Mouse (Mus musculus) lung, postnatal 0 days (tissue): ENCODE measurements around the gene Tbc1d22b.

Experiments used
- CTCF ChIP-seq: IDR thresholded peaks from 2 replicates; pipeline ENCODE4 v1.5.1; 2016; ENCODE audit warnings: antibody characterized with exemption, mild to moderate bottlenecking
- EP300 ChIP-seq: IDR thresholded peaks from 2 replicates; pipeline ENCODE4 v1.6.1; 2016; ENCODE audit warnings: antibody characterized with exemption, mild to moderate bottlenecking, control low read depth

GRCm38 (mm10) chr17:29615616-29616015 is 66.0 kb downstream of the Tbc1d22b start:
- no peak for TF ChIP-seq EP300
- TF ChIP-seq CTCF, result no peak
